8 mouse cellular contexts compared by ENCODE assay signal in the genomic region with DNA sequence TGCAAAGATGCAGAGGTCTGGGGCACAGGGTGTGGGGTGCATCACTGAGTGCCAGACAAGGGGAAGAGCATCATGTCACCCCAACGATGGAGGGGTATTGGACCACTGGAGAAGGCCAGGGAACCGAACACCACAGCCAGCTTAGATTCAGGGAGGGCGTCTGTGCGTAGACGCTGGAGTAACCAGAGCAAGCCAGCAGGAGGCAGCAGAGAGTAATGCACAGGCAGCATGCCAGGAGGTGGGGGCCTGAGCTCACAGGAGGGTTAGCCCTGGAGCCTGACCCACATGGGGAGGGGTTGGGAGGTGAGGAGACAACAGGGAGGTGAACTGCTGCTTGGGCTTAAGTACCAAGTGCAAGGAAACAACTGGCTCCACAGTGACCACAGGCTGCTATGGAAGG. TPM values are rescaled to one million over a fixed set of nuclear protein-coding genes. Genes with fewer than 3 reads are reported as not detected.
DNase-seq lines count a peak whose midpoint lies in the region; ATAC-seq and TF ChIP-seq lines count a peak whose summit lies in the region.

No protein-coding gene starts in this region.

- peak; percentile 68 for DNase-seq in 416B (ENCODE audit: low read depth)
- DNase-seq in adrenal gland, adult 8-10 months = peak; percentile 18
- peak; percentile 85 for DNase-seq in embryo, embryonic 9.5 days (ENCODE audit: extremely low spot score)
- peak; percentile 76 to 87 for DNase-seq in heart, adult 2 months
- DNase-seq in kidney, adult 2 months = peak; percentile 69
- DNase-seq in natural killer cell, adult 2 months (ENCODE audit: low spot score in 2 of 2) = peak; percentile 72 to 84

- no peak for TF ChIP-seq POLR2A in heart, adult 2 months (IDR thresholded peaks at IDR 0.05; ENCODE audit: insufficient read depth, low read depth, low read length)
- TF ChIP-seq POLR2A in kidney, adult 2 months (IDR thresholded peaks at IDR 0.05; ENCODE audit: low read depth, low read length) = no peak

- intact Hi-C loops in heart, adult 2 months (cut with DNase I) = loop anchor here (1.0 to 2.0 kb wide), 2 partner anchors 21 to 71 kb away; a partner anchor contains a TSS

- 20% methylated on average over 5 of the region's 5 CpGs for WGBS in heart, adult 2 months
- WGBS in kidney, adult 2 months = 34% methylated on average over 5 of the region's 5 CpGs
- 23% methylated on average over 5 of the region's 5 CpGs for WGBS in liver, embryonic 12.5 days (ENCODE audit: insufficient replicate concordance)
- WGBS in stomach, embryonic 15.5 days = 27% methylated on average over 5 of the region's 5 CpGs

- no peaks in the 10 kb centered on the region for H3K79me2 ChIP-seq in heart, adult 2 months (replicated peaks; ENCODE audit: control insufficient read depth, insufficient read depth, low read length)

- H3K36me3 ChIP-seq in heart, adult 2 months (ENCODE audit: control insufficient read depth, insufficient read depth, low read length) = no peaks in the 10 kb centered on the region
- no peaks in the 10 kb centered on the region for H3K36me3 ChIP-seq in kidney, adult 2 months (ENCODE audit: control insufficient read depth, insufficient read depth, low read length)
- H3K36me3 ChIP-seq in liver, embryonic 12.5 days = peaks cover 32% of the 10 kb centered on the region
- H3K36me3 ChIP-seq in stomach, embryonic 15.5 days = no peaks in the 10 kb centered on the region

- H3K4me3 ChIP-seq in heart, adult 2 months = no peak overlapping the region
- no peak overlapping the region for H3K4me3 ChIP-seq in kidney, adult 2 months (ENCODE audit: insufficient read depth, low read depth, low read length)
- H3K4me3 ChIP-seq in liver, embryonic 12.5 days = no peak overlapping the region
- H3K4me3 ChIP-seq in stomach, embryonic 15.5 days (replicated peaks) = no peak overlapping the region

- H3K4me2 ChIP-seq in liver, embryonic 12.5 days = peak overlapping the region; percentile 54
- H3K4me2 ChIP-seq in stomach, embryonic 15.5 days = no peak overlapping the region

- no peaks in the 10 kb centered on the region for H3K9me3 ChIP-seq in liver, embryonic 12.5 days (replicated peaks)
- no peaks in the 10 kb centered on the region for H3K9me3 ChIP-seq in stomach, embryonic 15.5 days

- peaks cover 22% of the 10 kb centered on the region for H3K4me1 ChIP-seq in heart, adult 2 months (ENCODE audit: control insufficient read depth, insufficient read depth, low read length)
- H3K4me1 ChIP-seq in kidney, adult 2 months (ENCODE audit: control insufficient read depth, insufficient read depth, low read length) = no peaks in the 10 kb centered on the region; the same call in 1 of the 2 replicates
- peaks cover 74% of the 10 kb centered on the region for H3K4me1 ChIP-seq in liver, embryonic 12.5 days
- peaks cover 23% of the 10 kb centered on the region for H3K4me1 ChIP-seq in stomach, embryonic 15.5 days

- no peaks in the 10 kb centered on the region; the same call in 1 of the 2 replicates for H3K27me3 ChIP-seq in heart, adult 2 months (ENCODE audit: control insufficient read depth, insufficient read depth, low read length)
- H3K27me3 ChIP-seq in kidney, adult 2 months (replicated peaks; ENCODE audit: control insufficient read depth, insufficient read depth, low read length) = no peaks in the 10 kb centered on the region
- no peaks in the 10 kb centered on the region for H3K27me3 ChIP-seq in liver, embryonic 12.5 days (replicated peaks)
- no peaks in the 10 kb centered on the region for H3K27me3 ChIP-seq in stomach, embryonic 15.5 days (replicated peaks)

- no peak overlapping the region for H3K9ac ChIP-seq in heart, adult 2 months (ENCODE audit: low read depth, low read length)
- H3K9ac ChIP-seq in liver, embryonic 12.5 days = peak overlapping the region; percentile 42; the same call in 1 of the 2 replicates
- H3K9ac ChIP-seq in stomach, embryonic 15.5 days = no peak overlapping the region

- peak; percentile 33 for ATAC-seq in liver, embryonic 12.5 days
- peak; percentile 28; the same call in 1 of the 2 replicates for ATAC-seq in stomach, embryonic 15.5 days (ENCODE audit: insufficient read depth, low FRiP score, low read depth)

- peak; percentile 76; the same call in 1 of the 2 replicates for TF ChIP-seq EP300 in heart, adult 2 months (IDR thresholded peaks at IDR 0.05; ENCODE audit: insufficient read depth, low read depth, low read length)

- TF ChIP-seq CTCF in heart, adult 2 months (IDR thresholded peaks at IDR 0.05) = no peak; the same call in 1 of the 2 replicates
- TF ChIP-seq CTCF in kidney, adult 2 months (conservative IDR thresholded peaks at IDR 0.05; ENCODE audit: insufficient read depth, insufficient read length, low read depth, low read length) = peak; percentile 88

- H3K27ac ChIP-seq in heart, adult 2 months = no peak overlapping the region
- no peak overlapping the region for H3K27ac ChIP-seq in kidney, adult 2 months (ENCODE audit: insufficient read depth, low read depth, low read length)
- H3K27ac ChIP-seq in liver, embryonic 12.5 days = peak overlapping the region; percentile 99
- peak overlapping the region; percentile 57 for H3K27ac ChIP-seq in stomach, embryonic 15.5 days

RNA-seq across cellular contexts. Expression of a gene that starts 50.0 kb away (rescaled TPM):
- total RNA-seq in adrenal gland, adult 8-10 months (2022) = 1 to 10 TPM; 1.3 to 4.4 (median 2.1) TPM
- total RNA-seq in heart, adult 2 months (2021) = under 1 TPM; 0.14 to 0.16 TPM
- polyA plus RNA-seq in heart, adult 2 months (2012; rRNA removed) = 0.56 and 0.80 TPM in 2 replicates
- 0.50 and 1.9 TPM in 2 replicates for polyA plus RNA-seq in kidney, adult 2 months (2012; rRNA removed)
- 0.04 TPM in 1 of 2 replicates, not detected in the other for polyA plus RNA-seq in liver, embryonic 12.5 days (2016; fragmentation: Nextera tagmentation; extraction: Ambion mirVana)
- 0.50 and 0.64 TPM in 2 replicates for polyA plus RNA-seq in stomach, embryonic 15.5 days (2015; fragmentation: Nextera tagmentation; extraction: Ambion mirVana)

Comparison
In these comparisons a context has a peak if more than half of its experiments do, and no peak if none do; other contexts are left out.
1. DNase-seq: peak in every context shown above with its lines; median percentile 85 in embryo, embryonic 9.5 days; 82 in heart, adult 2 months; 78 in natural killer cell, adult 2 months; 69 in kidney, adult 2 months; 68 in 416B; 18 in adrenal gland, adult 8-10 months.
2. H3K27ac ChIP-seq: peak in liver, embryonic 12.5 days (single experiment) and stomach, embryonic 15.5 days (single experiment); none in heart, adult 2 months (single experiment) and kidney, adult 2 months (single experiment).